Mouse (Mus musculus) hindbrain, embryonic 16.5 days (tissue): ENCODE measurements around the gene Tsc22d1. TPM values are rescaled to one million over a fixed set of nuclear protein-coding genes. Genes with fewer than 3 reads are reported as not detected.

Source experiments
- ATAC-seq: fragments of 200-750 bp; cut with Nextera tagmentation; 2 replicates; pipeline ENCODE4 v1.8.0; 2017; ENCODE audit warnings: moderate TSS enrichment, moderate library complexity
- H3K27ac ChIP-seq: fragments of 300-500 bp; sonication (generic); 2 replicates; pipeline ENCODE4 v1.5.1; 2014; ENCODE audit warnings: low read depth, mild to moderate bottlenecking, control low read depth, low read length, moderate library complexity
- H3K27me3 ChIP-seq: fragments of 300-500 bp; sonication (generic); replicated peaks from 2 replicates; pipeline ENCODE4 v1.6.1; 2014; ENCODE audit warnings: low read length; ENCODE audit not compliant: control insufficient read depth, insufficient read depth
- H3K36me3 ChIP-seq: fragments of 300-500 bp; sonication (generic); 2 replicates; pipeline ENCODE4 v1.6.1; 2014; ENCODE audit warnings: mild to moderate bottlenecking, low read length, moderate library complexity, mixed read lengths; ENCODE audit not compliant: control insufficient read depth, insufficient read depth
- H3K4me1 ChIP-seq: fragments of 300-500 bp; sonication (generic); 2 replicates; pipeline ENCODE4 v1.6.1; 2014; ENCODE audit warnings: low read depth, low read length; ENCODE audit not compliant: control insufficient read depth, insufficient read depth
- H3K4me2 ChIP-seq: fragments of 300-500 bp; sonication (generic); 2 replicates; pipeline ENCODE4 v1.6.1; 2014; ENCODE audit warnings: mild to moderate bottlenecking, low read length, control low read depth, moderate library complexity
- H3K4me3 ChIP-seq: fragments of 300-500 bp; sonication (generic); 2 replicates; pipeline ENCODE4 v1.5.1; 2014; ENCODE audit warnings: mild to moderate bottlenecking, low read length, control low read depth, moderate library complexity
- H3K9ac ChIP-seq: fragments of 300-500 bp; sonication (generic); 2 replicates; pipeline ENCODE4 v1.6.1; 2014; ENCODE audit warnings: low read depth, mild to moderate bottlenecking, control low read depth, low read length, moderate library complexity
- H3K9me3 ChIP-seq: fragments of 300-500 bp; sonication (generic); 2 replicates; pipeline ENCODE4 v1.6.1; 2014; ENCODE audit warnings: mild to moderate bottlenecking, low read length, moderate library complexity; ENCODE audit not compliant: control insufficient read depth
- WGBS: fragments of 180-500 bp; shearing (Covaris S2); extraction: QIAGEN DNeasy Blood & Tissue Kit; methylation state at CpG from one replicate; pipeline ENCODE4 v1.1.7; 2014; 5-methylcytosine and 5-hydroxymethylcytosine counted together
- polyA plus RNA-seq: library from polyadenylated mRNA; unstranded; fragments of >200 nt; fragmentation: Nextera tagmentation; extraction: Ambion mirVana; gene quantifications from 2 replicates; pipeline ENCODE4 v1.2.1, GENCODE M21; 2015

The Tsc22d1 gene
- polyA plus RNA-seq, 1 experiment from 2014 or later, result 791 TPM

DNA sequence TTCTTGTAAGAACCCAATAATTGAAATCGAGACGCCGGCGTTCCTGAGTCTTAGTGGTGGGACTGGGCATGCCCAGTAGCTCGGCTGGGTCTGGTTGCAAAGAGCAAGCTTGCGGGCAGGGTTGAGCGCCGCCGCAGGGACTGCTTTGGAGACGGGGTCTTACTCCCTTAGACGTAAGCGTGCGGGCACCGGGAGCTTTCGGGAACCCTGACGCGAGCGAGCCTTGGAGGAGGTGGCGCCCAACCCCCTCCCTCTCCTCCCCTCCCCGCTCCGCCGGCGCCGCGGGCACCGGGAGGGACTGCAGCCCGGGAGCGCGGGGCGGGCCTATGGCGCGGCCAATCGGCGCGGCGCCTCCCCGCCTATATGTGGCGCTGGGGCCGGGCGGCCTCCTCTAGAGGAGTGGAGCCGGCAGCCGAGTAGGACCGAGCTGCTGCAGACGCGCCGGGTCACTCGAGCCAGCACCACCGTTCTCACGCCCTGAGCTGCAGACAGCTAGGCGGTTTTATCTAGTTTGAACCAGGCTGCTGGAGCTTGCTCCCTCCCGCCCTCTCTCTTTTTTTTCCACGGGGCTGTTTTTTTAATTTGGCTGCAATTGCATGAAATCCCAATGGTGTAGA lies 89.5 kb downstream of the Tsc22d1 start:
- under 1% methylated on average over 43 of the region's 52 CpGs for WGBS
- ATAC-seq, result peak; percentile 96
- peak overlapping the region; percentile 99 for H3K27ac ChIP-seq
- no peaks in the 10 kb centered on the region for H3K9me3 ChIP-seq
- H3K27me3 ChIP-seq, result no peaks in the 10 kb centered on the region
- peak overlapping the region; percentile 70 for H3K4me3 ChIP-seq
- H3K4me2 ChIP-seq, result peak overlapping the region; percentile 92
- peaks cover 32% of the 10 kb centered on the region for H3K4me1 ChIP-seq
- H3K9ac ChIP-seq, result peak overlapping the region; percentile 92
- H3K36me3 ChIP-seq, result peaks cover 3% of the 10 kb centered on the region; the same call in 1 of the 2 replicates

DNA sequence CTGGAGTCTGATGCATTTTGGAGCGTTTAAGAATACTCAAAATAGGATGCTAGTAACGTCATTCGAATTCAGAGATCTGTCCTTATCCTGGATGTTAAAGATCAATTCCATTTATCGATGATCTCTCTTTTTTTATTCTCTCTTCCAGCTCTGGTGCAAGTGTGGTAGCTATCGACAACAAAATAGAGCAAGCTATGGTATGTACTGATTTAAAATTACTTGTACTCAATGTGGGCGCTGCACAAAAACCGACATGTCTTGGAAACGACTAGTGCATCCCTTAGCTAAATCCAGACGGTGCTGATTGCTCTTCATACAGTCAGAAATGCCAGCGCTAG lies 90.3 kb downstream of the Tsc22d1 start:
- H3K4me3 ChIP-seq, result peak overlapping the region; percentile 70

DNA sequence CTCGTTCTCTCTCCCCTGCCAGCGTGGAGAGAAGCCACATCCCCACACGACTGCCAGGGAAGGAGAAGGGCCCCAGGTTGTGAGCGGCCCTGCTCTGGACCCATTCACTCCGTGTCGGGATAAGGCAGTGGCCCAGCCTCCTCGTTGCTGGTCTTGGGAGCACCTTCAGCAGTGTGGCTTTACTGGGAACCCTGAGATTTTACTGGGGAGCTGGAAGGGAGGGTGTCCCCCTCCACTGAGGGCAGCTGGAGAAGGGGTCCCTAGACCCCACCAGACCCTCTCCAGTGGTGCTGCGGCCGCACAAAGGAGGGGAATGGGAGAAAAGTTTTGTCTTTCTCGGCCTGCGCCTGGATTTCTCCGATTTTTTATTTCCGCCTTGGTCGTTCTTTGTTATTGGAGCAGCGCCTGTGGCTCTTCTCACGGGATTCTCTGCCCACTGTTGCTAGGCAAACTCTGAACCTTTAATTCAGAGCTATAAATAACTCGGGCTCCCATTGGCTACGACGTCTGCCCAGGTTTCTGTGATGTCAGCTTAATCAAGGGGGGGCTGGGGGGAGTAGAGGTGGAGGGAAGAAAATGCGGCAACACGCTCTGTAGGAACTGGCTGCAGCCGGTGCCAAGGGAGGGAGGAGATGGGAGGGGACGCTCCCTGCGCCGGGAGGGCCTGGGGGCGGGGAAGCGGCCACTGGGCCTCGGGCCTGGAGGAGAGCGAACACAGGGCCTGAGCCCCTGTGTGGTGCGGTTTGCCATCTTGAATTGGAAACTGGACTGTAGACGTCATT lies 90.9 kb downstream of the Tsc22d1 start:
- Histone ChIP-seq H3K36me3 (peaks cover 3% of the 10 kb centered on the region; the same call in 1 of the 2 replicates), H3K27me3 (no peaks in the 10 kb centered on the region), H3K27ac (peak overlapping the region; percentile 99), H3K9me3 (no peaks in the 10 kb centered on the region), H3K4me3 (peak overlapping the region; percentile 70), H3K9ac (peak overlapping the region; percentile 92), H3K4me1 (peaks cover 23% of the 10 kb centered on the region), H3K4me2 (peak overlapping the region; percentile 92)
- under 1% methylated on average over 29 of the region's 31 CpGs for WGBS
- peak; percentile 80 for ATAC-seq

More for the DNA sequence above, 90.3 kb downstream of the Tsc22d1 start:
- 1% methylated on average over 10 of the region's 10 CpGs for WGBS
- H3K4me1 ChIP-seq, result peaks cover 28% of the 10 kb centered on the region
- H3K36me3 ChIP-seq, result peaks cover 3% of the 10 kb centered on the region; the same call in 1 of the 2 replicates
- no peaks in the 10 kb centered on the region for H3K27me3 ChIP-seq
- no peaks in the 10 kb centered on the region for H3K9me3 ChIP-seq
- peak overlapping the region; percentile 92 for H3K9ac ChIP-seq
- H3K27ac ChIP-seq, result peak overlapping the region; percentile 99
- peak overlapping the region; percentile 92 for H3K4me2 ChIP-seq
- ATAC-seq, result no peak

DNA sequence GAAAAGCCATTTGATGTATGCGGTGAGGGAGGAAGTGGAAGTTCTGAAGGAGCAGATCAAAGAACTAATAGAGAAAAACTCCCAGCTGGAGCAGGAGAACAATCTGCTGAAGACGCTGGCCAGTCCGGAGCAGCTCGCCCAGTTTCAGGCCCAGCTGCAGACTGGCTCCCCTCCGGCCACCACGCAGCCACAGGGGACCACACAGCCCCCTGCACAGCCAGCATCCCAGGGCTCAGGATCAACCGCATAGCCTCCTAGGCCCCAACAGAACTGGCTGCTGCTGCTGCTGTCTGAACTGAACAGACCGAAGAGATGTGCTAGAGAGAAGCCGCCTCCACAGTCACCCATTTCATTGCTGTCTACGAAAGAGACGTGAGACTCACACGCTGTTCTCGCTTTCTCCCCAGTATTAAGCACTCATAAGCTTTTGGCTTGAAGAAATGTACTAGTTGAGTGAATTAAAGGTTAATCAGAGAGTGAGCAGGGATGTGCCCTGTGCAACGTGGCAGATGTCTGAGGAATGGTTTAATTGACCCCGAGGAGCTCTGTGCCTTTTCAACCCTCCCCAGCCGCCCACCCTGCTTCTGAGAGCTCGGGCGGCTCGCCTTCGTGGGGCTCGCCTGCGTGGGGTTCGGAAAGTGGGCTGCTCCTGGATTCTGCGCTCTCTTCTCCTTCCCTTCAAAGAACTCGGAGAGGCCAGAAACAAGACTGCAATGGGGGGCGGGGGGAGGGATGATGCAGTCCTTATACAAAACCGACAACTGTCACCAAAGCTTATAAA lies 91.9 kb downstream of the Tsc22d1 start:
- H3K4me3 ChIP-seq, result peak overlapping the region; percentile 70
- no peak for ATAC-seq
- peak overlapping the region; percentile 92 for H3K9ac ChIP-seq
- H3K4me2 ChIP-seq, result peak overlapping the region; percentile 92
- H3K4me1 ChIP-seq, result peaks cover 22% of the 10 kb centered on the region
- no peaks in the 10 kb centered on the region for H3K27me3 ChIP-seq
- peak overlapping the region; percentile 99 for H3K27ac ChIP-seq
- 28% methylated on average over 27 of the region's 27 CpGs for WGBS
- H3K9me3 ChIP-seq, result no peaks in the 10 kb centered on the region
- peaks cover 3% of the 10 kb centered on the region; the same call in 1 of the 2 replicates for H3K36me3 ChIP-seq

DNA sequence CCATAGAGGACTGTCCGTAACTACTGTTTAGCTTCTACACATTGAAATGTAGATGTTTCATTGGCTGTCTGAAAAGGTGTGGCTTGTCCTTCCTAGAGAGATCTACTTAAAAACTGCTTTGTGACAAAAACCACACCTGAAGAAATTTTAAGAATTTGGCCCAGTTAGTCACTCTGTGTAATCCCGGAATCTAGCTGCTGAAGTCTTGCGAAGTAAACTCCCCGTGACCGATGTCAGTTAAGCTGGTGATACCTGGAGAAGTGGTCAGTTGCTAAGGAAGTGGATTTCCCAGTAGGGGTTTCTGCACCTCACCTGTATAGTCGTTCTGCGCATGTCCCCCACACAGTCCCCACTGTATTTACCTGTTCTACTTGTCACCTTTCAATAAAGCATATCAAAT lies 92.6 kb downstream of the Tsc22d1 start:
- 86% methylated on average over 7 of the region's 7 CpGs for WGBS

DNA sequence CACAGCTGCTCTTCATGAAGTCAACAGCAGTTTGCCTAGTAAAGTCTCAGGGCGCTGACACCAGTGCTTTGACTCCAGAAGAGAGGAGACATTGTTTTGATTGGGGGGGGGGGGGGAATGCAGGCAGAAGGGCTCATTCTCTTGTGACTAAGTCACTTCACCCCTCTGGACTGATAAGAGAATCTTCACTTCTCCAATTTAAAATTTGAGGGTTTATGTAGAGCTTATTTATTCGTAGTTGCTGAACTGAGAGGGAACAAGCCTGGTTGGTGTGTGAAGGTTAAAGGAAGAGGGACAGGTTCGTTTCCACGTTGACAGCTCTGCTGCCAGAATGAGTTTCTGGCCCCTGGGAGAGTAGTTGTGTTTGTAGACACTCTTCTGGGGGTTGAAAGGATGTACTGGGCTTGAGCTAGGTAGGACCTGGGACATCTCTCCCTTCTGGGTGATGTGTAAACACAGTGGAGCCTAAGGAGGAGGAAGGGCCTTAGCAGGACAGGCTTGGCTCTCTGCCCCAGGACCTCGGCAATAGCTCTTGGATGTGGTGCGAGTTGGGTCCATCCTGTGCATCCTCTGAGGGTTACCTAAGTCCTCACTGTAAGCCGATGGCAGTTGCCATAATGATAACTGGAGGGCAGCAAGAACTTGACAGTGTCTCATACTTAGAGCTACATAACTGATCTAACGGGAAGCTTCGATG lies 93.2 kb downstream of the Tsc22d1 start:
- Histone ChIP-seq H3K27ac (no peak overlapping the region), H3K4me2 (peak overlapping the region; percentile 92), H3K9me3 (no peaks in the 10 kb centered on the region), H3K36me3 (peaks cover 3% of the 10 kb centered on the region; the same call in 1 of the 2 replicates), H3K4me1 (peaks cover 22% of the 10 kb centered on the region), H3K27me3 (no peaks in the 10 kb centered on the region), H3K9ac (no peak overlapping the region), H3K4me3 (no peak overlapping the region)
- 83% methylated on average over 9 of the region's 9 CpGs for WGBS
- no peak for ATAC-seq

More for the DNA sequence above, 92.6 kb downstream of the Tsc22d1 start:
- ATAC-seq, result no peak
- Histone ChIP-seq H3K9me3 (no peaks in the 10 kb centered on the region), H3K4me2 (peak overlapping the region; percentile 92), H3K27ac (no peak overlapping the region), H3K27me3 (no peaks in the 10 kb centered on the region), H3K9ac (no peak overlapping the region), H3K36me3 (peaks cover 3% of the 10 kb centered on the region; the same call in 1 of the 2 replicates), H3K4me1 (peaks cover 22% of the 10 kb centered on the region), H3K4me3 (peak overlapping the region; percentile 70)

DNA sequence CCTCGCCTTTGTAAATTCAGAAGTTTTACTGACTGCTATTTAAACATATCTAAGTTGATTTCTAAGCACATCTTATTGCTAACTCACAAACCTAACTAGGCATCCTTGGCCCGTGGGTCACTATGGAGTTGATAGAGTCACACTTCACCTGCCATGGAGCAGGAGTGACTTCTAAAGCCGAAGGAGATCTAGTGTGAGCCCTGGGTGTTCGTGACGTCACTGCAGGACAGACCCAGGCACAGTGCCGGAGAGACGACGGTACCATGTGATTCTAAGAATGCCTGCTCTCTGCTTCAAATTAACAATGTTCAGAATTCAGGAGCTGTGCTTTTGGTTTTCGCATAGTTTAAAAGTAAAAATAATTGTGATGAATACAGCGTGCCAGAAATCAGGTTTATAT lies 93.9 kb downstream of the Tsc22d1 start:
- H3K27me3 ChIP-seq, result no peaks in the 10 kb centered on the region
- no peak overlapping the region for H3K4me3 ChIP-seq
- H3K27ac ChIP-seq, result no peak overlapping the region
- no peak overlapping the region for H3K4me2 ChIP-seq
- H3K9ac ChIP-seq, result no peak overlapping the region
- ATAC-seq, result no peak
- peaks cover 24% of the 10 kb centered on the region for H3K4me1 ChIP-seq
- WGBS, result 67% methylated on average over 10 of the region's 10 CpGs
- peaks cover 3% of the 10 kb centered on the region; the same call in 1 of the 2 replicates for H3K36me3 ChIP-seq
- H3K9me3 ChIP-seq, result no peaks in the 10 kb centered on the region

DNA sequence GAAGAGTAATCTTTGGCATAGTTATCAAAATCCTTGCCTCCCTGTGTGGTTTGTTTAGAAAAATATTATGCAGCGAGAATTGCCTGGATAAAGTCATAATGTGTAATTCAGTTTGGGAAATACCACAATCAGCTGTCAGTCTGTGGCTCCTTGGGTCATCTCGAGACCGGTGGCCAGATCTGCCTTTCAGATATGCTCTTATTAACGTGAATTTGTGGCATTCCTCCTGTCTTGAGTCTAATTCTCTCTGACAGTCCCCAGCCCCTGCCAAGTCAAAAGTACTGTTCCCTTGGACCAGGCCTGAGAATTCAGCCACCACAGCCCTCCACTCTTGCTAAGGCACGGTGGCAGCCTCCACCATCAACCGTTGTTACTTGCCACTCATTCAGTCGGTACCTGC lies 97.2 kb downstream of the Tsc22d1 start:
- ATAC-seq, result no peak
- Histone ChIP-seq H3K36me3 (peaks cover 3% of the 10 kb centered on the region; the same call in 1 of the 2 replicates), H3K4me2 (no peak overlapping the region), H3K27ac (no peak overlapping the region), H3K9ac (no peak overlapping the region), H3K27me3 (no peaks in the 10 kb centered on the region), H3K4me3 (no peak overlapping the region), H3K9me3 (no peaks in the 10 kb centered on the region), H3K4me1 (peaks cover 22% of the 10 kb centered on the region)
- 85% methylated on average over 7 of the region's 7 CpGs for WGBS
